Mouse (Mus musculus): Measurements from ENCODE around the gene Tmem213.

Gene Tmem213

DNA sequence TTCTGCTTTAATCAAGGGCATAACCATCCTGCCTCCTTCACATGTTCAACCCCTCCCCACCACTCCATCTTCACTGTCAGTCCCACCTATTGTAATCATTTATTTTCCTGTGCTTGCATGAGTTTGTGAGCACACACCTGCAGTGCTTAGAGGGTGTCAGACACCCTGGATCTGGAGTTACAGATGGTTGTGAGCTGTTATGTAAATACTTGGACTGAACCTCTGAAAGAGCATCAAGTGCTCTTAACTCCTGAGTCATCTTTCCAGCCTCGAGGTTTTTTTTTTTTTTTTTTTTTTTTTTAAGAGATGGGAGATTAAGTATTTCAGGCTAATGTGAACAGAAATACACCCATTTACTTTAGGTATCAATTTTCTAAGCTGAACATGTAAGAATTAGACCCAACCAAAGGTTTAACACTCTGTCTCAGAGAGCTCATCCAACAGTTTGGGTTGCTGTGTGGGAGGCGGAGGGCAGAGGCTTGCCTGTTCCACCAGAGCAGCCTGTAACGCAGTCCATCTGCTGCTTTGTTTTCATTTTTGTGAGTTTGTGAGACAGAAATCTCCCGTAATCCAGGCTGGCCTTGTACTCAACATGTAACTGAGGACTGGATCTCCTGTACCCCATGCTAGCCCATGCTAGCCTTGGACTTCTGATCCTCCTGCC is 7.2 kb downstream of the Tmem213 start:
- no peak for DNase-seq (ENCODE audit: extremely low spot score)

DNA sequence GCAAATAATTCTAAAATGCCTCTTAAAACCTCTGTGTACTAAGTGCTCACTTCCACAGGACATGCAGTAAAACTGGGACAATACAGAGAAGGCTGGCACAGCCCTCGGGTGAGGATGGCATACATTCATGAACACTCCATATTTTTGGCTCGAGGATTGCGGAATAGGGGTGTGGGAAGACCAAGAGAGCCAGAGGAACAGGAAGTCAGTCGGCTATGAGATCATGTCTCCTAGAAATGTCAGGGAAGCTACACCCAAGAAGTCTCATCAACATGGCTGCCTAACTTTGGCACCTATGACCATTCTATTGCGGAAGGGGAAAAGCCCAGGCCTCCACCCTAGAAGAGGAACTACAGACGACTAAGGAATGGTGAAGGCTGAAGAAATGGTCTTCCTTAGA is 9.3 kb downstream of the Tmem213 start:
- no peak for DNase-seq (ENCODE audit: extremely low spot score)

- DNase-seq (ENCODE audit: extremely low spot score), result no peak
Observed at GRCm38 (mm10) chr6:38120681-38121371, 11.8 kb downstream of the Tmem213 start.

DNA sequence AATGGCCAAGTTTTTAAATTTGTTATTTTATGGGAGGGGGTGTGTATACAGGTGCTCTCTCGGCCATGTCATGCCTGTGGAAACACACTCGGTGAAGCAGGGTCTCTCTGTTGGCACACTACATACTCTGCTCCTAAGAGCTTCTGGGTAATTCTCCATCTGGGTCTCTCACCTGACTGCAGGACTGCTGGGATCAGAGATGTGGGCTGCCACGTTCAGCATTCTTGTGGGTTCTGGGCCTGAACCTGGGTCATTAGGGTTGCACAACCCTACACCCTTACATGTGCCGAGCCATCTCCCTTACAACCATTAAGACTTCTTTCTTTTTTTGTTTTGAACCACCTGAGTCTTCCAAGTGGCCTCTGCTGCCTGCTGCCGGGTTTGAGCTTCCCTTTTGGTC is 12.8 kb downstream of the Tmem213 start:
- no peak for DNase-seq (ENCODE audit: extremely low spot score)

- DNase-seq (ENCODE audit: extremely low spot score), result no peak
Observed at GRCm38 (mm10) chr6:38122791-38123190, 13.7 kb downstream of the Tmem213 start.

DNA sequence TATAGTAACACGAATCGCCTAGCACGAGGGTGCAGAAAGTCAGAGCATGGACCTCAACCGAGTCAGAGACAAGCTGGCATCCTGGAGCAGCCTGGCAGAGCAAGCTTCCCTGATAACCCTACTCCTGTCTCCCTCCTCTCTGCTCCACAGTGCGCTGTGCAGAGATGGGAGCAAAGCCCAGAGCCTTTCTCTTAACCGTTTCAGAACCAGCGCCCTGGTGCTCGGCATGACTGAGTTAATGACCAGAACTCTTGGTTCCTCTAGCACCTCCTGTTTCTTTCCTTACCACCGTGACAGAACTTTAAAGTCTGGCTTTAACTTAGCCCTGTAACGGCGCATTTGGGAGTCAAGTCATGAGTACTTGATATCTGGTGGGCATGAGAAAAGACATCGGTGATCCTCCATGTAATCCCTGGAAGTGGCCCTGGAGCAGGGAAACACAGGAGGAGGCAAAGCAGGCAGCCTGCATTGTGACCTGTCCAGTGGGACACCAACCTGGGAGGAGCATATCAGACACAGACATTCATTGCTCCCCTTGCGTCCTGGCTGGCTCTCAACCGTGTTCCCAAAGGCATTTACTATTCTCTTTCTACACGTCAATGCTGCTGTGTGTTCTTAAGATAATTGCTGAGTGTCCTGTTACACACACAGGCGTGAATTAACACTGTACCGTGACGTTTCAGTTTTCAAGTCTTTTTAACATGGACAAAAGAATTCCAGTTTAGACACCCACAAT is 14.6 kb downstream of the Tmem213 start:
- DNase-seq (ENCODE audit: extremely low spot score), result no peak

GRCm38 (mm10) chr6:38124207-38124835 is 15.3 kb downstream of the Tmem213 start, which contains the start of gene Atp6v0a4:
Gene Atp6v0a4, minus strand, starts transcription at chr6:38124586.
- no peak for DNase-seq (ENCODE audit: extremely low spot score)

DNA sequence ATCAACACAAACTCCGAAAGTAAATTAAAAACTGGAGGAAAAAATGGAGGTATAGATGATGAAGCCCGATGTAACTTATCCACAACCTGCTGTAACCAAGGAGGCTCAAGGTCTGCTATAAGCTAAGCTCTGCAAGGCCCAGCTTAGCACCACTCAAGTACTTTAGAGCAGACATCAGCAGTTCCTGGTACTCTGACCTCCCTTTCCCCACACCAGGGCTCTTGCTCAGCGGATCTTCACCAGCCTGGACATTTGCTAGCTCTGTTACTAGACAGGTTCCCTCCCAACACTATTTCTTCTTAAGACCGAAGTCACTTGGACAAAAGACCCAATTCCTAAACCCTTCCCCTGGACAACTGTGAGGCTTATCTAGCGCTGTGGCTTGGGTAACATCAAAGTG is 15.8 kb downstream of the Tmem213 start:
- no peak for DNase-seq (ENCODE audit: extremely low spot score)

GRCm38 (mm10) chr6:38125462-38125861 is 16.4 kb downstream of the Tmem213 start:
- no peak for DNase-seq (ENCODE audit: extremely low spot score)

DNA sequence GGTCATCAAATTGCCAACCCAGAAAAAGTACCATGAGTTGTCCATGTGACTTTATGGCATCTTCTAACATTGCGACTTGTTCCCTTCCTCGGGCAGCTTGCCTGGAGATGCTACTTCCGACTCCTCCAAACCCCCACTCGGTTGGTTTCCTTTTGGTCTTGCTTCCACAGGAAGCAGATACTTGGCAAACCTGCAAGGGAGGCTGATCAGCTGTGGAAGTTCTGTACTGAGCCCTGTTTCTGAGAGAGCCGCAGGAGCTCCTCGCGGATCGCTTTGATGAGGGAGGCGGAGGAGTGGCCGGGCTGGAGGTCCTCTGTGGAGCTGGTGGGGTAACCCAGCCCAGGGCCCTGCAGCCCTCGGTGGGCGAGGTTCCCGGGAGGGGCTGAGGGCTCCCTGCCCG is 19.1 kb downstream of the Tmem213 start:
- DNase-seq (ENCODE audit: extremely low spot score), result no peak

GRCm38 (mm10) chr6:38129883-38130282 is 20.8 kb downstream of the Tmem213 start:
- no peak for DNase-seq (ENCODE audit: extremely low spot score)

GRCm38 (mm10) chr6:38131801-38132231 is 22.8 kb downstream of the Tmem213 start:
- DNase-seq (ENCODE audit: extremely low spot score), result no peak

DNA sequence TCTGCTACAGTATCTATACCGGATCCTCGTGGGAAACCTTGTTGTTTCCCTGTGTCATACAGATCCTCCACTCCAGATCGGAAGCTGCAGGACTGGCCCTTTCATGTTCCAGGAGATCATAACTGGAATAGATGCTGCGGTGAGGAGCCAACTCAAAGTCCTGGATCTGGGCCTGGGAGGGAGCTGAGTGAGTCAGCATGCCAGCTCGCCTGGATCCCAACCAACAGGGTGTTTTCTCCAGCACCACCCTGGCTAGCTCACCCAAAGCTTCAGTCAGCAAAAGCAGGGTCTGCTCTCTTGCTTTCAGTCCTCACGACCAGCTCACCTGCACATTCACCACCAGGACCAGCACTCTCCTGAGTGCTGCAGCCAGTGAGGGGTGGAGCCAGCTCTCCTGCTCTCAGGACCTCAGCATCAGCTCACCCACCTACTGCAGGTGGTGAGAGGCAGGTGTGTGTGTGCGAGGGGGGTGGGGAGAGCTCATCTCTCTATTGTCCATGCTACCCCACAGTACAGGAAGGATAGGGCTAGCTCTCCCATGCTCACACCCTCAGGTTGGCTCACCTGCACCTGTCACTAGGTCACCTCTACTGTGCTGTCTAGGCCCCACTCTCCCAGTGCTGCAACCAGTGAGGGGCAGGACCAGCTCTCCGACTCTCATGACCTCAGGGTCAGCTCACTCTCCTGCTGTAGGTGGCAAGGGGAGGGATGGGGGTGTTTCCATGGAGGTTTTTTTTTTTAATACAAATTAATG is 25.9 kb downstream of the Tmem213 start:
- DNase-seq (ENCODE audit: extremely low spot score), result no peak

GRCm38 (mm10) chr6:38139086-38139485 is 30.0 kb downstream of the Tmem213 start:
- no peak for DNase-seq (ENCODE audit: extremely low spot score)

DNA sequence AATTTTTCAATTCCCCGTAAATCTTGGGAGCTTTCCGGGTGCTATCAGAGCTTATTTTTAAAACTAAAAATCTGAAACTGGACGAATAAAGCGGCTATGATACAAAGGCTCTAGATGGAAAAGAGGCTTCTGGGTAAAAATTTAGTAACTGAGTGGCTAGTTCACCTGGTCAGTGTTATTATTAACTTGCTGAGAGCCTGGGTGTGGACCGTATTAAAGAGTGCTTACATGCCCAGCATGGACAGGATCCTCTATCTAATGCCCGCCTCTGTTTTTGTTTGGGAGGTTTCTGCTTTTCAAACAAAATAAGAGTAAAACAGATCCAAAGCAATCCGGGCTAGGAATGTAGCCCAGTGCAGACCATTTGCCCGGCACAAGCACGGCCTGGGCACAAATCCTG is 31.3 kb downstream of the Tmem213 start:
- DNase-seq (ENCODE audit: extremely low spot score), result no peak

GRCm38 (mm10) chr6:38144161-38144998 is 35.3 kb downstream of the Tmem213 start:
- DNase-seq (ENCODE audit: extremely low spot score), result no peak

DNA sequence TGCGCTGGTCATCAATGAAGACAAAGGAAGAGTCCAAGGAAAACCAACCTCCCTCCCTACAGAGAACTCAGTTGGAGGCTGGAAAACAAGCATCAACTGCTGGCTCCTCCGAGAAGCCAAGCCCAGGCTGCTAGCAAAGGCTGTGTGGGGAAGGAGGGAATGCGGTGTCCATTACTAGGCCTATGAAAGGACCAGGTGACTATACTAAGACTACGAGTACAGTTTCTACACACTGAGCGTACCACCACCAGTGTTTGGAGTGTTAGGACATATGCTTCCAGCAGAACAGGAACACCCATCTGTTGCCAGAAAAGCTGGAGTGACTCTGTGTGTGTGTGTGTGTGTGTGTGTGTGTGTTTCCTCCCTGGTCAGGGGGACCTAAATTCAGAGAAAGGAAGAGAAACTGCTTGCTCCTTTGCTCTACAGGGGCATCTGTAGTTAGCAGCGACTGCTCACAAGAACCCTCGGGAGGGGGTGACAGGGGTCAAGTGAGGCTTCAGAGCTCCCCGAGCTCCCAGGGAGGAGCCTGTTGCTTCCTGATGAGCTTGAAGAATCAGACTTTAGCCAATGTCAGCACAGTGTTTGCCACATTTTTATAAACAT is 36.5 kb downstream of the Tmem213 start:
- DNase-seq (ENCODE audit: extremely low spot score), result no peak

DNA sequence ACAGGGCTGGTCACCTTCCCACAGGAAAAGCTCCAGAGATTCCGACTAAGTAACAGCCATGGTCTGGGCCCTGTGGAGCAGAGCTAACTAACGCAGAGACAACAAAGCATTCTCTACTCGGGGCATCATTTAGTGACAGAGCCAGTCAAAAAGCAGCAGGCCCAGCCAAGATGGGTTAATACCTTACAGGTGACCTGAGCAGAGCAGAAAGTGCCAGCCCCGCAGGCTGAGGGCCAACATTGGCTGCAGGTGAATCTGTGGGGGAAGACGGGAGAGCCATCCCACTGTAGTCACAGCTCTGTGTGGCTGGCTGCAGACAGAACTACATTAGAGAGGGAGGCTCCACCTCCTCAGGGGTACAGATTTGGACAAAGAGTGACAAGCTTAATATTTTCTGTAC is 38.2 kb downstream of the Tmem213 start:
- no peak for DNase-seq (ENCODE audit: extremely low spot score)

DNA sequence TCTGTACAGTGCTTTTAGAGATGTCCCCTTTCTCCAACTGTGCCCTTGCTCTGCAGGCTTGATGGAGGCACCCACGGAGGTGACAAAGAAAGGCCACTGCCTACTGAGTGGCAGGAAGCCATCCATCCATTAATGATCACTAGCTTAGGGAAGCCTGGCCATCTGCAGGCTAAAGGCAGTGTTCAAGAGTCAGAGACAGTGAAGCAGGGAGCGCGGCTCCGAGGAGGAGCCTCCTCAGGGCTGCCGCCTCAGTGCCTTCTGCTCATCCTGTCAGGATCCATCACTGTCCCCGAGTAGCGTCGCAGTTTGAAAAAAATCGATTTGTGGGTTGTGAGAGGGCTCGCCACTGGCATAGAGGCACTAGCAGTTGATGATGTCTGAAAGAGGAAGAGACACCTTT is 39.6 kb downstream of the Tmem213 start:
- DNase-seq (ENCODE audit: extremely low spot score), result no peak

- DNase-seq (ENCODE audit: extremely low spot score), result no peak
Observed at GRCm38 (mm10) chr6:38149483-38149882, 40.4 kb downstream of the Tmem213 start.
